Mouse (Mus musculus): ENCODE results near the gene Wwox. TPM values are rescaled to one million over a fixed set of nuclear protein-coding genes. Genes with fewer than 3 reads are reported as not detected.

Gene Wwox
- polyA plus RNA-seq, 1 experiment: 13.5 TPM

DNA sequence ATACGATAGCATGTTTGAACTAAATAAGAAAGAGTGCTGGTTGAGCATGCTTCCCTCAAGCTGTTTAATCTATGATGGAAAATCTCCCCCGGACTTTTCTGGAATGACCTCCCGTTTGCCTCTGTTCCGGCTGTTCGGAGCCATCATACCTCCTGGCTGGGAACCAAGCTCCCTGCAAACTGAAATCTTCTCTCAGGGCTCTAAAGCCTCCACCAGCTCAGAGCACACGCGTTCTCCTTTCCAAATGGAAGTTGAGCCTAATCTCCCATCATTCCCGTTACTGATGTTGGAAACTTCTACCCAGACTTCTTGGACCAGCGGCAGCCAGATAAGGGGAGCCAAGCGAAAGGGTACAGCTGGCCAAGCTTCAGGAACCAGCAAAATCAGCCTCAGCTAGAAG, 37.5 kb downstream of the Wwox start:
- no peak overlapping the region for H3K27ac ChIP-seq (ENCODE audit: control insufficient read depth, insufficient read depth, low read depth, low read length, poor library complexity)
- H3K4me1 ChIP-seq (ENCODE audit: control insufficient read depth, insufficient read depth, low read length): no peaks in the 10 kb centered on the region
- TF ChIP-seq POLR2A (IDR thresholded peaks at IDR 0.05; ENCODE audit: borderline replicate concordance, control insufficient read depth, low read depth, low read length): no peak
- TF ChIP-seq CTCF (IDR thresholded peaks at IDR 0.05; ENCODE audit: control insufficient read depth, insufficient read depth, low read length): no peak
- 90% methylated on average over 10 of the region's 10 CpGs for WGBS
- H3K4me3 ChIP-seq (replicated peaks; ENCODE audit: control insufficient read depth, low read depth, low read length): no peak overlapping the region

DNA sequence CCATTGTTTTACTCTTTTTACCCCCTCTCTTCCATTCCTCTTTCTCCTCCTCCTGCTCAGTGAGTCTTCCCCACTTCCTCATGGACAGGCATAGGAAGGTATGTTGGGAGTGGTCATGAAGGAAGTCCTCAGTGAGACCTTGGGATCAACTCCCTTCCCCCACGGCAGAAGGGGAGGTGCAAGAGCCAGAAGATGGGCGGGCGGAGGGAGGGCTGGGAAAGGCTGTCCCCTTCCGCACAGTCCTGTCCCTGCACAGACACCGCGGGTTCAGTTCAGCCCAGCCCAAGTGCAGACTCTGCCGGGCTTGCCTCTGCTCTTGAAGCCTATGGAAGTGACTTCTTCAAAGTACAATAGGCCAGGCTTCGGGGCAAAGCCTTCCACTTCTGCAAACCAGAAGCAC, 38.3 kb downstream of the Wwox start:
- 84% methylated on average over 8 of the region's 8 CpGs for WGBS
- no peaks in the 10 kb centered on the region for H3K4me1 ChIP-seq (ENCODE audit: control insufficient read depth, insufficient read depth, low read length)
- TF ChIP-seq POLR2A (IDR thresholded peaks at IDR 0.05; ENCODE audit: borderline replicate concordance, control insufficient read depth, low read depth, low read length) (no peak), CTCF (IDR thresholded peaks at IDR 0.05; ENCODE audit: control insufficient read depth, insufficient read depth, low read length) (no peak)
- H3K4me3 ChIP-seq (replicated peaks; ENCODE audit: control insufficient read depth, low read depth, low read length): no peak overlapping the region
- no peak overlapping the region for H3K27ac ChIP-seq (ENCODE audit: control insufficient read depth, insufficient read depth, low read depth, low read length, poor library complexity)

DNA sequence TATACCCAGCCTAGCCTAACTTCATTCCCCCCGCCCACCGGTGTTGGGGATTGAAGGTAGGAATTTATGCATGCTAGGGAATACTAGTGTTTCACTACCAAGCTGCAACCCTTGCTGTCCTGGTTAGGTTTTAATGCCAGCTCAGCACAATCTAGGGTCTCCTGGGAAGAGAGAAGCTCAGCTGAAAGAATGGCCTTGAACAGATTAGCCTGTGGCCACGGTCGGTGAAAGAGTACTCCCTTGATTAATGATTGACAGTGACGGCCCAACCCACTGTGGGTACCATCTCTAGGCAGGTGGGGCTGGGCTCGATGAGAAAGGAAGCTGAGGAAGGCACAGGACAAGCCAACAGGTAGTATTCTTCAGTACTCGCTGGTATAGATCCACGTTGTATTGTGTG, 40.3 kb downstream of the Wwox start:
- no peaks in the 10 kb centered on the region for H3K4me1 ChIP-seq (ENCODE audit: control insufficient read depth, insufficient read depth, low read length)
- TF ChIP-seq POLR2A (IDR thresholded peaks at IDR 0.05; ENCODE audit: borderline replicate concordance, control insufficient read depth, low read depth, low read length): no peak
- no peak for TF ChIP-seq CTCF (IDR thresholded peaks at IDR 0.05; ENCODE audit: control insufficient read depth, insufficient read depth, low read length)
- 78% methylated on average over 8 of the region's 8 CpGs for WGBS
- no peak overlapping the region for H3K27ac ChIP-seq (ENCODE audit: control insufficient read depth, insufficient read depth, low read depth, low read length, poor library complexity)
- H3K4me3 ChIP-seq (replicated peaks; ENCODE audit: control insufficient read depth, low read depth, low read length): no peak overlapping the region

DNA sequence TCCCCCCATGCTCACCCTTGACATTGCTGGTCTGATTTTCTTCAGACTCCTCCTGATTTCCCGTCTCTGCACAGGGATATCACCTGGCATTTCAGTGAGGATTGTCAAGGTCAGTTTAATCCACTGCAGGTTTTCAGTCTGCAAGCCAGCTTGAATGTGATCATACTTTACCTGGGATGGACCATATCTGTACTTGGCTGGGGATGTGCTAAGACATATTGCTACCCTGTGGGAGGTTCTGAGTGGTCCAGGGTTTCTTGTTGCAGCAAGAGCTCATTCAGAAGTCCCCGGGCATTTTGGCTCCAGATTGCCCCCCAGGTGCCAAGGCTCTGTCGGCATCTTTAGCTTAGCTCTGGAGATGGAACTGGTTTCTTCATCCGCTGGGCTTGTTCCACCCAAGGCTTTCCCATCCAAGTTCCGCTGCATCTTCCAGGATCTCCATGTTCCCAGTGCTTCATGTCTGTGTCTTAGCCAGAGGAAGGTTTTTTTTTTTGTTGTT, 52.3 kb downstream of the Wwox start:
- Histone ChIP-seq H3K4me1 (ENCODE audit: control insufficient read depth, insufficient read depth, low read length) (no peaks in the 10 kb centered on the region), H3K4me3 (replicated peaks; ENCODE audit: control insufficient read depth, low read depth, low read length) (no peak overlapping the region), H3K27ac (ENCODE audit: control insufficient read depth, insufficient read depth, low read depth, low read length, poor library complexity) (no peak overlapping the region)
- no peak for TF ChIP-seq CTCF (IDR thresholded peaks at IDR 0.05; ENCODE audit: control insufficient read depth, insufficient read depth, low read length)
- no peak for TF ChIP-seq POLR2A (IDR thresholded peaks at IDR 0.05; ENCODE audit: borderline replicate concordance, control insufficient read depth, low read depth, low read length)
- WGBS: 86% methylated on average over 5 of the region's 5 CpGs

DNA sequence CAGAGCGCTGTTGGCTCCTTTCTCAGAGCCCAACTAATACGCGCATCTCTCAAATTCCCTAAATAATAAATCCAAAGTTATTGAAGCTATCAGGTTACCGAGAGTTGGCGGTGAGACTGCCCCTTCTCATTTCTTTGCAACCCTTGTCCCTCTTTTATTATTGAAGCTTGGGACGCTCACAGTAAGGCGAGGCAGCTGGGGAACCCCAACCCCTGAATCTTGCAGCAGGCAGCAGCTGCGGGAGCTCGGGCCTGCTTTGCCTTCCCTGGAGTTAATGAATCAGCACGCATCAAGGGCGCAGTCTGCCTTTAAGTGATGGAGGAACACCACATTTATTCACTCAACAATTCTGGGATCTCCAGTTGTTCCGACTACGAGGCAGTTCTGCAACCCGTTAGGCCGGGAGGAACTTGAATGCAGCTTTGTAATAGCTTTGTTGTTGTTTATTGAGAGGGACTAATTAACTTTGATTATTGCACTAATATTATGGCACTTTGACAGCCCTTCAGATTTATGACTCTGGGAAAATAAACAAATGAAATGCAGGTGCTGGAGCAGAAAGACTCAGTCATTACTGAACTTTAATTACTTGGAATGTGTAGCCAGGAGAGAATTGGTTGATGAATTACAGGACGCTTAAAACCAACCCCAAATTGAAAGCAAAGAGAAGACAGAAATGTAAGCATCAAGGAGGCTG, 60.1 kb downstream of the Wwox start:
- H3K4me3 ChIP-seq (replicated peaks; ENCODE audit: control insufficient read depth, low read depth, low read length): no peak overlapping the region
- WGBS: 92% methylated on average over 16 of the region's 16 CpGs
- H3K27ac ChIP-seq (ENCODE audit: control insufficient read depth, insufficient read depth, low read depth, low read length, poor library complexity): no peak overlapping the region
- no peaks in the 10 kb centered on the region for H3K4me1 ChIP-seq (ENCODE audit: control insufficient read depth, insufficient read depth, low read length)
- TF ChIP-seq POLR2A (IDR thresholded peaks at IDR 0.05; ENCODE audit: borderline replicate concordance, control insufficient read depth, low read depth, low read length) (no peak), CTCF (IDR thresholded peaks at IDR 0.05; ENCODE audit: control insufficient read depth, insufficient read depth, low read length) (no peak)

DNA sequence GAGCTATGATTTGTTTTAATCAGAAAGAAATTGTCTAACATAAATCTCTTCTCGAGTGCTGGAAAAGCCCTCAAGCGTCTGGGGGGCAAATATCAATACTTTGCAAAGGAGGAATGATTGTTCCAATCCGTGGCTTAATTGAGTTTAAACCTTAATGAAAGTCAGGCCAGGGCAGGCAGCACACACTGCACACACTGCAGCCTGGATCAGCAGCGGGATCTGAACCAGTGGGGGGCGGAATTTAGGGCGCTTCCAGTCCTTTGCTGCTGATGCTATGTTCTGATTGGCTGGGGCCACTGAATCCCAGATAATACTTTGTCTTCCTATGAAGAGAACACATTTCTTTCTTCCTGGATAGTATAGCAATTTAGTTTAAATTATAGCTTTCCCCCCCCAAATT, 62.5 kb downstream of the Wwox start:
- H3K4me3 ChIP-seq (replicated peaks; ENCODE audit: control insufficient read depth, low read depth, low read length): no peak overlapping the region
- no peak for TF ChIP-seq POLR2A (IDR thresholded peaks at IDR 0.05; ENCODE audit: borderline replicate concordance, control insufficient read depth, low read depth, low read length)
- TF ChIP-seq CTCF (IDR thresholded peaks at IDR 0.05; ENCODE audit: control insufficient read depth, insufficient read depth, low read length): no peak
- H3K27ac ChIP-seq (ENCODE audit: control insufficient read depth, insufficient read depth, low read depth, low read length, poor library complexity): no peak overlapping the region
- 80% methylated on average over 6 of the region's 6 CpGs for WGBS
- H3K4me1 ChIP-seq (ENCODE audit: control insufficient read depth, insufficient read depth, low read length): no peaks in the 10 kb centered on the region

DNA sequence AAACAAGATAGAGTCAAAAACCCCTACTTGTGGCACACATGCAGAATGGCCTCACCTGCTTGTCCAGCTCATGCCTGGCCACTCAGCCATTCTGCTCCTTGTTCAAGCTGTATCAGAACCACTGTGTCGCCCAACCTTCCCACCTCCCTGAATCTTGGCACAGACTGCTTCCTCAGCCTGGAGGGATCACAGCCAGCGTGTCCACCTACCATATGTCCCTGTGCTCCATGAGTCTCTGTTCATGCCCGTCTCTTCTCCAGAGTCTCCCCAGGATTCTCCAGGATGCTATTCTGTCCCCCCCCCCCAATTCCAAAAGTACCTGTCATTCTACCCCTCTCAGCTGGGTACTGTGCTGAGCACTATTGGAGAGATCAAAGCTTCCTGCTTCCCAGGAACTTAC, 63.7 kb downstream of the Wwox start:
- Histone ChIP-seq H3K27ac (ENCODE audit: control insufficient read depth, insufficient read depth, low read depth, low read length, poor library complexity) (no peak overlapping the region), H3K4me3 (replicated peaks; ENCODE audit: control insufficient read depth, low read depth, low read length) (no peak overlapping the region), H3K4me1 (ENCODE audit: control insufficient read depth, insufficient read depth, low read length) (no peaks in the 10 kb centered on the region)
- WGBS: 93% methylated on average over 3 of the region's 3 CpGs
- no peak for TF ChIP-seq POLR2A (IDR thresholded peaks at IDR 0.05; ENCODE audit: borderline replicate concordance, control insufficient read depth, low read depth, low read length)
- no peak for TF ChIP-seq CTCF (IDR thresholded peaks at IDR 0.05; ENCODE audit: control insufficient read depth, insufficient read depth, low read length)

DNA sequence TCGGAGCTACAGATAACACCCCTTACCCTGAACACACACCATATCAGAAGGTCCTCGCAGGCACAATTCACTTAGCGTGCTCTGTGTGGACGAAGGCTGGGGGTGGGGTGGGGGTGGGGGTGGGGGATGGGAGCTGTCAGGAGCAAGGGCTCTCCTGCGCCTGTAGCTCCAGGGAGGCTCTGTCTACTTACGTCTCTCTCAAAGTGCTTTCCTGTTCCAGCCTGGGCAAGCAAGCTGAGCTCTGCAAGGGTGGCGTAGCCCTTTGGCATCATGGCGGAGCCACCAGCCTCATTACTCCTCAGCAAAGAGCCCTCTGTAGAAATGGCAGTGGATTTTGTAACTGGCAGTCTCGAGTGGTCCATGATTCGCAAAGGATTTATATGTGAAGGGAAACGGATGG, 65.4 kb downstream of the Wwox start:
- Histone ChIP-seq H3K27ac (ENCODE audit: control insufficient read depth, insufficient read depth, low read depth, low read length, poor library complexity) (no peak overlapping the region), H3K4me3 (replicated peaks; ENCODE audit: control insufficient read depth, low read depth, low read length) (no peak overlapping the region), H3K4me1 (ENCODE audit: control insufficient read depth, insufficient read depth, low read length) (no peaks in the 10 kb centered on the region)
- 86% methylated on average over 11 of the region's 11 CpGs for WGBS
- TF ChIP-seq CTCF (IDR thresholded peaks at IDR 0.05; ENCODE audit: control insufficient read depth, insufficient read depth, low read length) (no peak), POLR2A (IDR thresholded peaks at IDR 0.05; ENCODE audit: borderline replicate concordance, control insufficient read depth, low read depth, low read length) (no peak)
